Mouse (Mus musculus) ES-E14 (cell line): ENCODE data around the gene Mettl21e. TPM values are rescaled to one million over a fixed set of nuclear protein-coding genes. Genes with fewer than 3 reads are reported as not detected.

Experiments used
- DNase-seq: peaks from one replicate; pipeline ENCODE4 v3.0.0-alpha.2; 2013; ENCODE audit warnings: low read depth, low spot score
- H3K27ac ChIP-seq: 2 replicates; pipeline ENCODE4 v1.5.1; 2012; ENCODE audit warnings: low read depth, mild to moderate bottlenecking, low read length, moderate library complexity, mixed read lengths; ENCODE audit not compliant: poor library complexity, insufficient read depth, severe bottlenecking
- H3K36me3 ChIP-seq: 2 replicates; pipeline ENCODE4 v1.6.1; 2012; ENCODE audit warnings: mild to moderate bottlenecking, low read length, moderate library complexity, mixed read lengths; ENCODE audit not compliant: control insufficient read depth, poor library complexity, insufficient read depth, severe bottlenecking
- H3K4me1 ChIP-seq, 2 experiments: fragments of 150-350 bp in 1 of 2; sonication (generic) in 1 of 2; 2 replicates each; pipeline ENCODE4 v1.6.1; 2012; ENCODE audit warnings: low read length in 2 of 2, mild to moderate bottlenecking in 1 of 2, mixed read lengths in 1 of 2; ENCODE audit not compliant: control insufficient read depth in 2 of 2, insufficient read depth in 2 of 2, poor library complexity in 1 of 2
- H3K4me3 ChIP-seq, 2 experiments: fragments of 150-350 bp in 1 of 2; sonication (generic) in 1 of 2; 2 replicates each; pipeline ENCODE4 v1.5.1; 2012; ENCODE audit warnings: low read length in 2 of 2, low read depth in 1 of 2, mild to moderate bottlenecking in 1 of 2, mixed read lengths in 1 of 2; ENCODE audit not compliant: insufficient read depth in 1 of 2, poor library complexity in 1 of 2, severe bottlenecking in 1 of 2
- H3K9ac ChIP-seq: 2 replicates; pipeline ENCODE4 v1.6.1; 2012; ENCODE audit warnings: low read depth, mild to moderate bottlenecking, low read length, mixed read lengths; ENCODE audit not compliant: poor library complexity, insufficient read depth, severe bottlenecking
- H3K9me3 ChIP-seq: fragments of 150-350 bp; sonication (generic); 2 replicates; pipeline ENCODE4 v1.6.1; 2012; ENCODE audit warnings: low read depth, mild to moderate bottlenecking, low read length; ENCODE audit not compliant: control insufficient read depth, insufficient read depth
- CHD2 ChIP-seq: IDR thresholded peaks from 2 replicates; pipeline ENCODE4 v1.6.1; 2014; ENCODE audit warnings: mild to moderate bottlenecking, low read depth, low read length, inconsistent platforms
- HCFC1 ChIP-seq: IDR thresholded peaks from 2 replicates; pipeline ENCODE4 v1.6.1; 2012; ENCODE audit warnings: low read length, inconsistent platforms, borderline replicate concordance; ENCODE audit not compliant: insufficient read depth
- MAFK ChIP-seq: IDR thresholded peaks from 2 replicates; pipeline ENCODE4 v1.6.1; 2014; ENCODE audit warnings: mild to moderate bottlenecking, low read depth, low read length, inconsistent platforms; ENCODE audit not compliant: insufficient read depth
- ZC3H11A ChIP-seq: IDR thresholded peaks from 2 replicates; pipeline ENCODE4 v1.6.1; 2012; ENCODE audit warnings: low read depth, mild to moderate bottlenecking, inconsistent platforms, low read length, borderline replicate concordance
- ZNF384 ChIP-seq: IDR thresholded peaks from 2 replicates; pipeline ENCODE4 v1.6.1; 2012; ENCODE audit warnings: low read depth, low read length, inconsistent platforms
- in situ Hi-C, 2 experiments: fragments of 600-800 bp; cut with MboI; formaldehyde crosslinking; loops; one replicate each; pipeline ENCODE4 v1.15.1; 2025; ENCODE audit warnings: low sequenced_read_pairs in 2 of 2, inconsistent platforms in 1 of 2; ENCODE audit not compliant: unreplicated experiment in 2 of 2
- total RNA-seq: library from RNA; depleted of rRNA; stranded (reverse); fragments of 300-350 nt; gene quantifications from 2 replicates; pipeline ENCODE4 v1.2.3, GENCODE M21; 2012; rRNA removed

Gene Mettl21e
- total RNA-seq, 1 experiment: not detected

GRCm38 (mm10) chr1:44155287-44155686 is 63.5 kb downstream of the Mettl21e start:
- DNase-seq: no peak
- TF ChIP-seq CHD2: no peak
- TF ChIP-seq HCFC1: no peak
- no peak for TF ChIP-seq MAFK
- TF ChIP-seq ZC3H11A: no peak
- no peak for TF ChIP-seq ZNF384
- Histone ChIP-seq H3K4me3 (no peak overlapping the region), H3K4me1 (no peaks in the 10 kb centered on the region), H3K27ac (no peak overlapping the region), H3K9ac (no peak overlapping the region), H3K36me3 (peaks cover 2% of the 10 kb centered on the region), H3K9me3 (no peaks in the 10 kb centered on the region)
- in situ Hi-C loops: no loop called here

Other genes with a start within 250 kb of the Mettl21e start
- 0.45 and 0.48 TPM in 2 replicates for gene Mettl21c, start 198.9 kb downstream of the Mettl21e start, total RNA-seq
- 0.18 and 0.21 TPM in 2 replicates for gene Gm8251, start 157.0 kb downstream of the Mettl21e start, total RNA-seq
- 19.4 and 34.2 TPM in 2 replicates for gene Tex30, start 116.5 kb downstream of the Mettl21e start, total RNA-seq
- gene Kdelc1, start 100.2 kb downstream of the Mettl21e start, total RNA-seq: 28.4 and 35.4 TPM in 2 replicates
- gene Bivm, start 100.0 kb downstream of the Mettl21e start, total RNA-seq: 10.6 and 10.9 TPM in 2 replicates
- 20.6 and 23.3 TPM in 2 replicates for gene Ercc5, start 71.2 kb downstream of the Mettl21e start, total RNA-seq